Mouse (Mus musculus) testis, postnatal 10 days (tissue): Measurements from ENCODE around the gene Lrrc19.

Experiments
- DNase-seq: peaks from one replicate; pipeline ENCODE4 v3.0.0; 2021; ENCODE audit warnings: low spot score

Lrrc19 gene

DNA sequence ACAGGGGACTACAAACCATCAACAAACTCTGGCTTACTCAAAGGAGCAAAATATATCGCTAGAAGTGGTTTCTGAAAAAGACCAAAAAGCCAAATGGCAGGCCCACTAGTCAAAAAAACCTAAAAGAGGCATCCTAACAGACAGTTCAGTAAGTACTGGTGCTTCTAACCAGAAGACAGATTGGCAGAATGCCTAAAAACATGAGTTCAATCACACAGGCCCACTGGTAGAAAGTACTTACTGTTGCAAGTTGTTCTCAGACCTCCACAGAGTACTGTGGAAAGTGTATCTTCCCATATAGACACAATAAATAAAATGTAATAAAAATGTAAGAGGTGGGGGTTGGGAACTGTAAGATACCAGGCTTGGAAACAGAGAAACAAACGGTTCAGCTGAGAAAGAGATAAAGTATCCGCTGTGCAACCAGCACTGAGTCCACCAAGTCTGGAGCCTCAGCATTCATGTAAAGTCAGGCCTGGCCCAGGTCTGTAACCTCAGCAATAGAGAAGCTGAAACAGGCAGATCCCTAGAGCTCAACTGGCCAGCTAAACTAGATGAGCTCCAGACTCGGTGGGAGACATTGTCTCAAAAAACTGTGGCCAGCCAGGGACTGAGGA lies 58.1 kb downstream of the Lrrc19 start:
- no peak for DNase-seq
